8 mouse cellular contexts compared by ENCODE assay signal in genomic region chr5:13470057-13470905, GRCm38 (mm10).
A peak's percentile ranks its signal among the peaks of the same experiment; 100 is the strongest.
DNase-seq lines count a peak whose midpoint lies in the region; ATAC-seq and TF ChIP-seq lines count a peak whose summit lies in the region.

No protein-coding gene starts in this region.

- no peaks in the 10 kb centered on the region; a peak in 1 of 4 replicates for H3K4me1 ChIP-seq in MEL (ENCODE audit: control insufficient read depth in 1 of 2, insufficient read depth in 2 of 2, low read length in 2 of 2)
- no peaks in the 10 kb centered on the region for H3K4me1 ChIP-seq in liver, embryonic 12.5 days

- H3K27ac ChIP-seq in MEL (ENCODE audit: control insufficient read depth, low read depth, low read length) = no peak overlapping the region
- H3K27ac ChIP-seq in liver, embryonic 12.5 days = no peak overlapping the region

- ATAC-seq in frontal cortex, adult (ENCODE audit: low TSS enrichment) = peak; percentile 78
- ATAC-seq in megakaryocyte, adult 5-6 weeks (ENCODE audit: poor library complexity, severe bottlenecking) = no peak
- no peak for ATAC-seq in liver, embryonic 12.5 days

- 65% methylated on average over 7 of the region's 7 CpGs for WGBS in liver, embryonic 12.5 days (ENCODE audit: insufficient replicate concordance)

- no peak for TF ChIP-seq POLR2A in MEL (IDR thresholded peaks at IDR 0.05; ENCODE audit: control insufficient read depth in 1 of 2, insufficient read depth in 1 of 2, low read depth in 1 of 2, low read length in 2 of 2, poor library complexity in 1 of 2)

- H3K4me3 ChIP-seq in MEL (ENCODE audit: control insufficient read depth in 1 of 2, insufficient read depth in 1 of 2, low read depth in 2 of 2, low read length in 2 of 2) = no peak overlapping the region
- no peak overlapping the region for H3K4me3 ChIP-seq in liver, embryonic 12.5 days

- H3K27me3 ChIP-seq in MEL (ENCODE audit: control insufficient read depth in 1 of 2, insufficient read depth in 2 of 2, low read length in 2 of 2) = no peaks in the 10 kb centered on the region
- no peaks in the 10 kb centered on the region for H3K27me3 ChIP-seq in liver, embryonic 12.5 days (replicated peaks)

- TF ChIP-seq CTCF in MEL (IDR thresholded peaks at IDR 0.05 in 2 of 3, conservative IDR thresholded peaks at IDR 0.05 in 1 of 3; ENCODE audit: control insufficient read depth in 1 of 3, insufficient read depth in 1 of 3, low read depth in 2 of 3, low read length in 3 of 3, poor library complexity in 1 of 3, severe bottlenecking in 1 of 3) = no peak

- TF ChIP-seq EP300 in MEL (IDR thresholded peaks at IDR 0.05; ENCODE audit: low read depth in 1 of 2, low read length in 2 of 2) = peak in 1 of 2 experiments; percentile 41; a peak in 1 of 4 replicates

- peaks cover 0 to 2% of the 10 kb centered on the region in 2 experiments; a peak in 1 of 4 replicates for H3K36me3 ChIP-seq in MEL (ENCODE audit: control insufficient read depth in 1 of 2, insufficient read depth in 2 of 2, low read length in 2 of 2)
- H3K36me3 ChIP-seq in liver, embryonic 12.5 days = no peaks in the 10 kb centered on the region

- no peaks in the 10 kb centered on the region for H3K9me3 ChIP-seq in MEL (replicated peaks; ENCODE audit: insufficient read depth, low read length)
- H3K9me3 ChIP-seq in liver, embryonic 12.5 days (replicated peaks) = no peaks in the 10 kb centered on the region

- intact Hi-C loops in heart, postnatal 14 days (cut with DNase I) = loop anchor here (5.0 kb wide), 1 partner anchor 63 kb away; no protein-coding TSS in a partner anchor

- DNase-seq in frontal cortex, postnatal 14 days (ENCODE audit: low spot score in 2 of 2) = no peak
- DNase-seq in MEL (ENCODE audit: low read depth, low spot score) = peak; percentile 56
- DNase-seq in fibroblast of lung, adult 2 months (ENCODE audit: low read depth) = peak; percentile 35
- DNase-seq in heart, postnatal 14 days = peak; percentile 47 to 68
- peak; percentile 21 for DNase-seq in lung, postnatal 14 days

- H3K9ac ChIP-seq in MEL (ENCODE audit: control insufficient read depth, low read depth, low read length, poor library complexity, severe bottlenecking) = no peak overlapping the region
- H3K9ac ChIP-seq in liver, embryonic 12.5 days = no peak overlapping the region

- TF ChIP-seq RAD21 in MEL (IDR thresholded peaks at IDR 0.05; ENCODE audit: low read depth, low read length) = no peak

- H3K79me2 ChIP-seq in MEL (ENCODE audit: control insufficient read depth, insufficient read depth, low read length, poor library complexity) = no peaks in the 10 kb centered on the region

- no peak overlapping the region for H3K4me2 ChIP-seq in liver, embryonic 12.5 days

TF ChIP-seq in MEL, 35 proteins besides CTCF, POLR2A, EP300 and RAD21:
- TF ChIP-seq RCOR1 (IDR thresholded peaks at IDR 0.05; ENCODE audit: low read depth, low read length) = peak; percentile 37; the same call in 1 of the 2 replicates
- TF ChIP-seq ZMIZ1 (IDR thresholded peaks at IDR 0.05; ENCODE audit: low read depth, low read length) = no peak
- TF ChIP-seq MXI1 (IDR thresholded peaks at IDR 0.05; ENCODE audit: low read depth, low read length) = no peak
- TF ChIP-seq CHD1 (IDR thresholded peaks at IDR 0.05; ENCODE audit: low read depth, low read length) = no peak
- TF ChIP-seq NELFE (IDR thresholded peaks at IDR 0.05; ENCODE audit: low read depth, low read length) = no peak
- 0 out of 2 replicates have a peak, but pooled peaks have one; percentile 13 for TF ChIP-seq GATA1 (IDR thresholded peaks at IDR 0.05; ENCODE audit: low read depth, low read length)
- TF ChIP-seq CHD2 (IDR thresholded peaks at IDR 0.05; ENCODE audit: low read length) = no peak
- TF ChIP-seq MAFK (IDR thresholded peaks at IDR 0.05; ENCODE audit: borderline replicate concordance, low read depth, low read length) = no peak
- 0 out of 2 replicates have a peak, but pooled peaks have one; percentile 10 for TF ChIP-seq ETS1 (IDR thresholded peaks at IDR 0.05; ENCODE audit: low read depth, low read length)
- no peak for TF ChIP-seq TCF12 (IDR thresholded peaks at IDR 0.05; ENCODE audit: low read depth, low read length)

Comparison
In these comparisons a context has a peak if more than half of its experiments do, and no peak if none do; other contexts are left out.
1. DNase-seq: peak in MEL (single experiment), fibroblast of lung, adult 2 months (single experiment), heart, postnatal 14 days (2 of 2) and lung, postnatal 14 days (single experiment); none in frontal cortex, postnatal 14 days (0 of 2).